Mouse (Mus musculus) naive thymus-derived CD4-positive, alpha-beta T cell, adult 5 months (primary cell): ENCODE data around the gene Gatm. TPM values are rescaled to one million over a fixed set of nuclear protein-coding genes. Genes with fewer than 3 reads are reported as not detected.

Source experiments
- polyA plus RNA-seq: library from polyadenylated mRNA; unstranded; fragments of 100-300 nt; shearing (Covaris generic); gene quantifications from one replicate; pipeline ENCODE4 v1.2.1, GENCODE M21; 2017

Gene Gatm
- polyA plus RNA-seq, result not detected

GRCm38 (mm10) chr2:122610746-122611653 lies at the start of gene Gatm:
Gatm (minus strand) TSS chr2:122611303.

GRCm38 (mm10) chr2:122636686-122637085 lies 25.6 kb upstream of the Gatm start, which contains the start of gene AA467197:
AA467197 (plus strand) TSS chr2:122636986.

Other genes starting within 250 kb of the Gatm start
- 6.5 TPM for gene Shf, start 242.1 kb downstream of the Gatm start, polyA plus RNA-seq
- gene Slc28a2, start 184.8 kb downstream of the Gatm start, polyA plus RNA-seq, result 259 TPM
- gene Gm14085, start 126.4 kb downstream of the Gatm start, polyA plus RNA-seq, result 214 TPM
- 0.45 TPM for gene AA467197, start 25.7 kb upstream of the Gatm start, polyA plus RNA-seq
- gene Slc30a4, start 91.4 kb upstream of the Gatm start, polyA plus RNA-seq, result 5.7 TPM
- gene Bloc1s6, start 127.2 kb upstream of the Gatm start, polyA plus RNA-seq, result 28.9 TPM
- 20.7 TPM for gene Sqor, start 153.9 kb upstream of the Gatm start, polyA plus RNA-seq